Mouse (Mus musculus) cortical plate, adult 2 months (tissue): ENCODE data around the gene Pou3f4.

ENCODE experiments used
- CTCF ChIP-seq: fragments of 200-500 bp; IDR thresholded peaks from 2 replicates; pipeline ENCODE4 v1.5.1; 2011; ENCODE audit warnings: mild to moderate bottlenecking, control low read depth, low read length; ENCODE audit not compliant: insufficient read depth; ENCODE audit errors: extremely low read depth
- POLR2A ChIP-seq: fragments of 200-500 bp; IDR thresholded peaks from 2 replicates; pipeline ENCODE4 v1.6.1; 2011; ENCODE audit warnings: mild to moderate bottlenecking, low read length, control low read depth; ENCODE audit not compliant: insufficient read depth; ENCODE audit errors: extremely low read depth

DNA sequence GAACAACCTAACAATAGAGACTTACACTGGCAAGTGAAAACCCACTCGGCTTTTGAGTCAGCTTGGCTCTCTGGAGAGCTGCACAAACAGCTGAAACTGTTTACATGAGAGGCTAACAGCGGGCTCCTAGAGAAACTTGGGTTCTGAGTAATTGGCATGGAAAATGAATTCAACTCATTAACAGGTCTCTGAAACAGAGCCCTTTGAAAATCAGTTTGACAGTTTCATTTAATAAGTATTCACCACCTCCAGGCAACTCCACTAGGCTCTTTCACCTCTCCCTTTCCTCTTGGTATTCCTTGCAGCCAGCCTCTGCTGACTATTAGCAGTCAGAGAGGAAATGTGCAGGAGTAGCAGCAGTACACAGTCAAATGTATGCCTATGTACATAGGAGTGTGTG is 37.2 kb downstream of the Pou3f4 start:
- no peak for TF ChIP-seq CTCF
- TF ChIP-seq POLR2A: no peak
